Mouse (Mus musculus) MEL (cell line): ENCODE measurements around the gene Cchcr1. TPM values are rescaled to one million over a fixed set of nuclear protein-coding genes. Genes with fewer than 3 reads are reported as not detected.

Source experiments
- DNase-seq: peaks from one replicate; pipeline ENCODE4 v3.0.0; 2011; ENCODE audit warnings: low read depth, low spot score
- H3K27ac ChIP-seq: 2 replicates; pipeline ENCODE4 v1.5.1; 2012; ENCODE audit warnings: low read depth, mild to moderate bottlenecking, control low read depth, low read length, moderate library complexity; ENCODE audit not compliant: control insufficient read depth
- H3K27me3 ChIP-seq, 2 experiments: fragments of 150-350 bp in 1 of 2; sonication (generic) in 1 of 2; 2 replicates each; pipeline ENCODE4 v1.6.1; 2012; ENCODE audit warnings: low read length in 2 of 2, mild to moderate bottlenecking in 2 of 2, improper control_type of control experiment in 1 of 2, moderate library complexity in 1 of 2; ENCODE audit not compliant: insufficient read depth in 2 of 2, control insufficient read depth in 1 of 2
- H3K36me3 ChIP-seq, 2 experiments: 2 replicates each; pipeline ENCODE4 v1.6.1; 2012 to 2014; ENCODE audit warnings: low read length in 2 of 2, improper control_type of control experiment in 1 of 2, inconsistent platforms in 1 of 2, mild to moderate bottlenecking in 1 of 2; ENCODE audit not compliant: insufficient read depth in 2 of 2, control insufficient read depth in 1 of 2
- H3K4me1 ChIP-seq, 2 experiments: fragments of 150-350 bp in 1 of 2; sonication (generic) in 1 of 2; 2 replicates each; pipeline ENCODE4 v1.6.1; 2012; ENCODE audit warnings: low read length in 2 of 2, improper control_type of control experiment in 1 of 2, mild to moderate bottlenecking in 1 of 2; ENCODE audit not compliant: insufficient read depth in 2 of 2, control insufficient read depth in 1 of 2
- H3K4me3 ChIP-seq, 2 experiments: fragments of 150-350 bp in 1 of 2; sonication (generic) in 1 of 2; 2 replicates each; pipeline ENCODE4 v1.5.1; 2012; ENCODE audit warnings: low read depth in 2 of 2, low read length in 2 of 2, mild to moderate bottlenecking in 2 of 2, moderate library complexity in 2 of 2, control low read depth in 1 of 2, improper control_type of control experiment in 1 of 2; ENCODE audit not compliant: control insufficient read depth in 1 of 2, insufficient read depth in 1 of 2
- H3K79me2 ChIP-seq: 2 replicates; pipeline ENCODE4 v1.6.1; 2012; ENCODE audit warnings: mild to moderate bottlenecking, low read length, moderate library complexity; ENCODE audit not compliant: control insufficient read depth, poor library complexity, insufficient read depth
- H3K9ac ChIP-seq: 2 replicates; pipeline ENCODE4 v1.6.1; 2012; ENCODE audit warnings: low read depth, mild to moderate bottlenecking, control low read depth, low read length, moderate library complexity; ENCODE audit not compliant: control insufficient read depth, poor library complexity, severe bottlenecking
- H3K9me3 ChIP-seq: fragments of 150-350 bp; sonication (generic); replicated peaks from 2 replicates; pipeline ENCODE4 v1.6.1; 2012; ENCODE audit warnings: mild to moderate bottlenecking, low read length, improper control_type of control experiment, moderate library complexity; ENCODE audit not compliant: insufficient read depth
- BHLHE40 ChIP-seq: IDR thresholded peaks from 2 replicates; pipeline ENCODE4 v1.6.1; 2012; ENCODE audit warnings: low read depth, mild to moderate bottlenecking, inconsistent platforms, low read length, improper control_type of control experiment, borderline replicate concordance
- CHD1 ChIP-seq: IDR thresholded peaks from 2 replicates; pipeline ENCODE4 v1.6.1; 2012; ENCODE audit warnings: low read depth, mild to moderate bottlenecking, inconsistent platforms, low read length, improper control_type of control experiment
- CHD2 ChIP-seq: IDR thresholded peaks from 2 replicates; pipeline ENCODE4 v1.6.1; 2011; ENCODE audit warnings: low read length, improper control_type of control experiment
- CTCF ChIP-seq, 3 experiments: IDR thresholded peaks in 2 of 3; conservative IDR thresholded peaks in 1 of 3; 2 replicates each; pipeline ENCODE4 v1.5.1; 2011 to 2012; ENCODE audit warnings: low read length in 3 of 3, low read depth in 2 of 3, mild to moderate bottlenecking in 2 of 3, improper control_type of control experiment in 1 of 3, inconsistent platforms in 1 of 3, mixed read lengths in 1 of 3, moderate library complexity in 1 of 3; ENCODE audit not compliant: control insufficient read depth in 1 of 3, insufficient read depth in 1 of 3, poor library complexity in 1 of 3, severe bottlenecking in 1 of 3
- E2F4 ChIP-seq: IDR thresholded peaks from 2 replicates; pipeline ENCODE4 v1.6.1; 2011; ENCODE audit warnings: low read depth, low read length, improper control_type of control experiment, borderline replicate concordance
- ELF1 ChIP-seq: IDR thresholded peaks from 2 replicates; pipeline ENCODE4 v1.6.1; 2014; ENCODE audit warnings: low read depth, mild to moderate bottlenecking, inconsistent platforms, low read length, improper control_type of control experiment, moderate library complexity
- EP300 ChIP-seq, 2 experiments: IDR thresholded peaks; 2 replicates each; pipeline ENCODE4 v1.6.1; 2011; ENCODE audit warnings: improper control_type of control experiment in 2 of 2, low read length in 2 of 2, low read depth in 1 of 2, mild to moderate bottlenecking in 1 of 2
- ETS1 ChIP-seq: IDR thresholded peaks from 2 replicates; pipeline ENCODE4 v1.6.1; 2012; ENCODE audit warnings: low read depth, mild to moderate bottlenecking, inconsistent platforms, low read length, improper control_type of control experiment, moderate library complexity
- GABPA ChIP-seq: IDR thresholded peaks from 2 replicates; pipeline ENCODE4 v1.6.1; 2012; ENCODE audit warnings: low read depth, mild to moderate bottlenecking, inconsistent platforms, low read length, improper control_type of control experiment, moderate library complexity
- HCFC1 ChIP-seq: IDR thresholded peaks from 2 replicates; pipeline ENCODE4 v1.6.1; 2012; ENCODE audit warnings: low read depth, mild to moderate bottlenecking, inconsistent platforms, low read length, improper control_type of control experiment, moderate library complexity
- JUND ChIP-seq: IDR thresholded peaks from 2 replicates; pipeline ENCODE4 v1.6.1; 2011; ENCODE audit warnings: low read depth, mild to moderate bottlenecking, improper control_type of control experiment, low read length
- MAFK ChIP-seq: IDR thresholded peaks from 2 replicates; pipeline ENCODE4 v1.6.1; 2011; ENCODE audit warnings: low read depth, mild to moderate bottlenecking, low read length, improper control_type of control experiment, borderline replicate concordance
- MEF2A ChIP-seq: IDR thresholded peaks from 2 replicates; pipeline ENCODE4 v1.6.1; 2014; ENCODE audit warnings: low read depth, mild to moderate bottlenecking, inconsistent platforms, low read length, improper control_type of control experiment; ENCODE audit not compliant: poor library complexity, insufficient replicate concordance, severe bottlenecking; ENCODE audit errors: extremely low read depth
- MYB ChIP-seq: IDR thresholded peaks from 2 replicates; pipeline ENCODE4 v1.6.1; 2011; ENCODE audit warnings: mild to moderate bottlenecking, low read depth, low read length, improper control_type of control experiment
- MYC ChIP-seq: IDR thresholded peaks from 2 replicates; pipeline ENCODE4 v1.6.1; 2011; ENCODE audit warnings: low read depth, mild to moderate bottlenecking, low read length, improper control_type of control experiment, moderate library complexity
- NELFE ChIP-seq: IDR thresholded peaks from 2 replicates; pipeline ENCODE4 v1.6.1; 2011; ENCODE audit warnings: low read depth, low read length, improper control_type of control experiment
- NRF1 ChIP-seq: IDR thresholded peaks from 2 replicates; pipeline ENCODE4 v1.6.1; 2014; ENCODE audit warnings: low read depth, mild to moderate bottlenecking, inconsistent platforms, low read length, improper control_type of control experiment, moderate library complexity; ENCODE audit not compliant: poor library complexity, insufficient read depth, severe bottlenecking
- RAD21 ChIP-seq: IDR thresholded peaks from 2 replicates; pipeline ENCODE4 v1.6.1; 2011; ENCODE audit warnings: mild to moderate bottlenecking, low read depth, low read length, improper control_type of control experiment
- RCOR1 ChIP-seq: IDR thresholded peaks from 2 replicates; pipeline ENCODE4 v1.6.1; 2012; ENCODE audit warnings: low read depth, mild to moderate bottlenecking, inconsistent platforms, low read length, improper control_type of control experiment
- SIN3A ChIP-seq: IDR thresholded peaks from 2 replicates; pipeline ENCODE4 v1.6.1; 2012; ENCODE audit warnings: low read length, improper control_type of control experiment, inconsistent platforms
- SMC3 ChIP-seq: IDR thresholded peaks from 2 replicates; pipeline ENCODE4 v1.6.1; 2011; ENCODE audit warnings: low read depth, low read length, improper control_type of control experiment
- TBP ChIP-seq: IDR thresholded peaks from 2 replicates; pipeline ENCODE4 v1.8.0; 2011; ENCODE audit warnings: low read depth, low read length, improper control_type of control experiment
- TCF12 ChIP-seq: IDR thresholded peaks from 2 replicates; pipeline ENCODE4 v1.6.1; 2014; ENCODE audit warnings: low read depth, mild to moderate bottlenecking, inconsistent platforms, low read length, improper control_type of control experiment, moderate library complexity
- UBTF ChIP-seq: IDR thresholded peaks from 2 replicates; pipeline ENCODE4 v1.6.1; 2012; ENCODE audit warnings: low read depth, mild to moderate bottlenecking, inconsistent platforms, low read length, improper control_type of control experiment, moderate library complexity, borderline replicate concordance; ENCODE audit not compliant: insufficient read depth
- USF1 ChIP-seq: IDR thresholded peaks from 2 replicates; pipeline ENCODE4 v1.6.1; 2014; ENCODE audit warnings: low read depth, mild to moderate bottlenecking, inconsistent platforms, low read length, improper control_type of control experiment, moderate library complexity
- USF2 ChIP-seq, 2 experiments: IDR thresholded peaks; 2 replicates each; pipeline ENCODE4 v1.6.1; 2011 to 2012; ENCODE audit warnings: improper control_type of control experiment in 2 of 2, low read length in 2 of 2, borderline replicate concordance in 1 of 2, inconsistent platforms in 1 of 2, low read depth in 1 of 2, mild to moderate bottlenecking in 1 of 2; ENCODE audit not compliant: insufficient read depth in 1 of 2
- ZC3H11A ChIP-seq: IDR thresholded peaks from 2 replicates; pipeline ENCODE4 v1.6.1; 2012; ENCODE audit warnings: low read depth, mild to moderate bottlenecking, inconsistent platforms, low read length, improper control_type of control experiment
- ZNF384 ChIP-seq: IDR thresholded peaks from 2 replicates; pipeline ENCODE4 v1.6.1; 2012; ENCODE audit warnings: low read depth, mild to moderate bottlenecking, inconsistent platforms, low read length, improper control_type of control experiment
- polyA plus RNA-seq, 2 experiments: library from polyadenylated mRNA; stranded (reverse) in 1 of 2; unstranded in 1 of 2; fragments of >175 nt in 1 of 2; fragments of >200 nt in 1 of 2; gene quantifications; 2 replicates each; pipeline versions ENCODE4 v1.2.1 to v1.2.4; 2012; ENCODE audit warnings: low replicate concordance in 2 of 2, low read depth in 1 of 2; ENCODE audit not compliant: insufficient read length in 2 of 2, insufficient read depth in 1 of 2, missing spikeins in 1 of 2
- total RNA-seq: library from RNA; depleted of rRNA; stranded (reverse); fragments of 300-350 nt; gene quantifications from 2 replicates; pipeline ENCODE4 v1.2.3, GENCODE M21; 2012

Cchcr1 gene
- total and polyA plus RNA-seq, 3 experiments = 14.3 to 21.7 TPM; not detected in 1

DNA sequence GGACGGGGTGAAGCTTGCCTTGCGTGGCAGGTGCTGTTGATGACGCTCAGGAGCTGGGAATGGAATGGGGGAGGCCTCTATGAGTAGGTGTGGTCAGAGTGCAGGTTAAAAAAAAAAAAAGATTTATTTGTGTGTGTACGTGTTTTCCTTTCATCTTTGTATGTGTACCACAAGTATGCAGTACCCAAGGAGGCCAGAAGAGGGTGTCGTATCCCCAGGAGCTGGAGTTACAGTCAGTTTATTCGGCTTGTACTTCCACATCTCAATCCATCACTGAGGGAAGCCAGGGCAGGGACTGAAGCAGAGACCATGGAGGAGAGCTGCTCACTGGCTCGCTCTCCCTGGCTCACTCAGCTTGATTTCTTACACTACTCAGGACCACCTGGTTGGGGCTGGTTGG is 54.6 kb downstream of the Cchcr1 start:
- Histone ChIP-seq H3K9me3 (no peaks in the 10 kb centered on the region), H3K9ac (no peak overlapping the region), H3K4me3 (no peak overlapping the region), H3K79me2 (no peaks in the 10 kb centered on the region), H3K27ac (no peak overlapping the region), H3K36me3 (no peaks in the 10 kb centered on the region), H3K4me1 (no peaks in the 10 kb centered on the region), H3K27me3 (peaks cover under 1 to 14% of the 10 kb centered on the region in 2 experiments)
- DNase-seq = no peak
- TF ChIP-seq MAFK (no peak), EP300 (IDR thresholded peaks at IDR 0.05; ENCODE audit: low read depth in 1 of 2, low read length in 2 of 2) (no peak), CTCF (IDR thresholded peaks at IDR 0.05 in 2 of 3, conservative IDR thresholded peaks at IDR 0.05 in 1 of 3; ENCODE audit: control insufficient read depth in 1 of 3, insufficient read depth in 1 of 3, low read depth in 2 of 3, low read length in 3 of 3, poor library complexity in 1 of 3, severe bottlenecking in 1 of 3) (no peak), ELF1 (no peak), TBP (no peak), RCOR1 (no peak), E2F4 (no peak), UBTF (no peak), CHD2 (no peak), MYB (no peak), SIN3A (no peak), GABPA (no peak), CHD1 (no peak), ETS1 (no peak), NRF1 (no peak), USF1 (no peak), ZC3H11A (no peak), MEF2A (no peak), NELFE (no peak), MYC (no peak)

DNA sequence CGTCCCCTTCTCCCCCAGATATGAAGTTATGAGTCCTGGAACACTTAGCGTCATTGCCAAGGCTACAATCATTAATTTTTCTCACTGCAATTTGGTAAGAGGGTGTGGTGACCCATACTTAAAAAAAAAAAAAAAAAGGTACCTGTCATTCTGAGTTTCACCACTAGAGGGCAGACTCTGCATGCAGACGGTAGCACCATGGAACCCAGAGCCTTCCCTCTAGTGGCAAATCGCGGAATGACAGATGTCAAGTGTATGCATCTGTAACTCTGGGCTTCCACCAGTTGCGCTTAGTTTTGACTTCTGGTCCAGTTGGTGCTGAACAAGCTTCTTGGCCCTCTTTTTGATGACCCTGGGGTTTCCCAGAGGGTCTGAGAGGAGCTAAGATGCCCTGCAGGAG is 61.3 kb downstream of the Cchcr1 start:
- H3K27ac ChIP-seq = no peak overlapping the region
- TF ChIP-seq TCF12 (no peak), JUND (peak; percentile 51; the same call in 1 of the 2 replicates), USF2 (IDR thresholded peaks at IDR 0.05; ENCODE audit: borderline replicate concordance in 1 of 2, insufficient read depth in 1 of 2, low read depth in 1 of 2, low read length in 2 of 2) (no peak), HCFC1 (peak; percentile 50; the same call in 1 of the 2 replicates), RAD21 (peak; percentile 45), UBTF (no peak), EP300 (IDR thresholded peaks at IDR 0.05; ENCODE audit: low read depth in 1 of 2, low read length in 2 of 2) (peak in 1 of 2 experiments; percentile 41; a peak in 2 of 4 replicates), ZC3H11A (peak; percentile 40; the same call in 1 of the 2 replicates), ZNF384 (peak; percentile 98), SMC3 (peak; percentile 70), CTCF (IDR thresholded peaks at IDR 0.05 in 2 of 3, conservative IDR thresholded peaks at IDR 0.05 in 1 of 3; ENCODE audit: control insufficient read depth in 1 of 3, insufficient read depth in 1 of 3, low read depth in 2 of 3, low read length in 3 of 3, poor library complexity in 1 of 3, severe bottlenecking in 1 of 3) (peak; percentile 86 to 98 (median 90)), MEF2A (no peak), BHLHE40 (0 out of 2 replicates have a peak, but pooled peaks have one; percentile 12)
- no peaks in the 10 kb centered on the region for H3K36me3 ChIP-seq
- DNase-seq = peak; percentile 86
- no peaks in the 10 kb centered on the region for H3K4me1 ChIP-seq
- H3K4me3 ChIP-seq = no peak overlapping the region
- no peak overlapping the region for H3K9ac ChIP-seq
- H3K79me2 ChIP-seq = no peaks in the 10 kb centered on the region
- H3K27me3 ChIP-seq = peaks cover 0 to 6% of the 10 kb centered on the region in 2 experiments; a peak in 3 of 4 replicates
- no peaks in the 10 kb centered on the region for H3K9me3 ChIP-seq
